Mouse (Mus musculus) ES-Bruce4 (cell line): ENCODE measurements around the gene Tor4a. TPM values are rescaled to one million over a fixed set of nuclear protein-coding genes. Genes with fewer than 3 reads are reported as not detected.

Experiments
- H3K27ac ChIP-seq: 2 replicates; pipeline ENCODE4 v1.5.1; 2012; ENCODE audit warnings: low read length, inconsistent platforms; ENCODE audit not compliant: insufficient read depth
- H3K27me3 ChIP-seq: 2 replicates; pipeline ENCODE4 v1.6.1; 2012; ENCODE audit warnings: mild to moderate bottlenecking, low read length, inconsistent platforms; ENCODE audit not compliant: control insufficient read depth, poor library complexity, insufficient read depth, severe bottlenecking
- H3K36me3 ChIP-seq: 2 replicates; pipeline ENCODE4 v1.6.1; 2012; ENCODE audit warnings: inconsistent platforms, mild to moderate bottlenecking, low read length, moderate library complexity; ENCODE audit not compliant: control insufficient read depth, poor library complexity, insufficient read depth, severe bottlenecking
- H3K4me1 ChIP-seq: one replicate; pipeline ENCODE4 v1.8.1; 2011; ENCODE audit warnings: low read length; ENCODE audit not compliant: control insufficient read depth, insufficient read depth
- H3K4me3 ChIP-seq: 2 replicates; pipeline ENCODE4 v1.5.1; 2011; ENCODE audit warnings: low read depth, mild to moderate bottlenecking, low read length
- H3K9ac ChIP-seq: 2 replicates; pipeline ENCODE4 v1.6.1; 2012; ENCODE audit warnings: low read depth, mild to moderate bottlenecking, inconsistent platforms; ENCODE audit not compliant: poor library complexity, severe bottlenecking
- H3K9me3 ChIP-seq: replicated peaks from 2 replicates; pipeline ENCODE4 v1.6.1; 2012; ENCODE audit warnings: mild to moderate bottlenecking, low read length, inconsistent platforms; ENCODE audit not compliant: control insufficient read depth, poor library complexity, insufficient read depth, severe bottlenecking
- CTCF ChIP-seq: IDR thresholded peaks from one replicate; pipeline ENCODE4 v1.8.1; 2011; ENCODE audit warnings: low read depth, low read length
- EP300 ChIP-seq: IDR thresholded peaks from 2 replicates; pipeline ENCODE4 v1.6.1; 2011; ENCODE audit warnings: low read depth, low read length; ENCODE audit not compliant: insufficient read depth
- POLR2A ChIP-seq: IDR thresholded peaks from one replicate; pipeline ENCODE4 v1.8.1; 2011; ENCODE audit warnings: low read length; ENCODE audit not compliant: insufficient read depth
- polyA plus RNA-seq: library from polyadenylated mRNA; stranded (reverse); fragments of >200 nt; gene quantifications from 2 replicates; pipeline ENCODE4 v1.2.4, GENCODE M21; 2011; ENCODE audit warnings: low read depth; ENCODE audit not compliant: missing spikeins, insufficient read depth, insufficient read length

The Tor4a gene
- polyA plus RNA-seq, 1 experiment = 4.5 TPM

- Histone ChIP-seq H3K4me1 (no peaks in the 10 kb centered on the region), H3K9ac (no peak overlapping the region)
Observed at GRCm38 (mm10) chr2:25193330-25193770, 3.3 kb downstream of the Tor4a start.

DNA sequence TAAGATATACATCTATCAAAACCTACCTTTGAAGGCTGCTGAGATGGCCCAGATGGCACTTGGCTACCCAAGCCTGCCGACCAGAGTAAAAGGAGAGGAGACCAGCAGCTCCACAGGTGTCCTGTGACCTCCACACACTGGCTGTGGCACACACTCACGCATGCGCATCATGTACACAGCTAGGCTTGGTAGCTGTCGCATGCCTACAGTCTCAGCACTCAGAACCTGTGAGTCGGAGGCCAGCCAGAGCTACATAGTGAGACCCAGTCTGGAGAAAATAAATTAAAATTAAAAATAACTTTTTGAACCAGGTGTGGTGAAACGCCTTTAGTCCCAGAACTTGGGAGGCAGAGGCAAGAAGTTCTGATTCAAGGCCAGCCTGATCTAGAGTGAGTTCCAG, 8.8 kb downstream of the Tor4a start:
- Histone ChIP-seq H3K4me3 (no peak overlapping the region), H3K27ac (no peak overlapping the region), H3K27me3 (no peaks in the 10 kb centered on the region), H3K9ac (no peak overlapping the region), H3K9me3 (no peaks in the 10 kb centered on the region), H3K4me1 (peaks cover 2% of the 10 kb centered on the region), H3K36me3 (no peaks in the 10 kb centered on the region)
- TF ChIP-seq POLR2A = no peak
- no peak for TF ChIP-seq CTCF
- TF ChIP-seq EP300 = no peak

More at GRCm38 (mm10) chr2:25193330-25193770, 3.3 kb downstream of the Tor4a start:
- 0 out of 2 replicates have a peak, but pooled peaks have one; percentile 60 for TF ChIP-seq EP300
- peak; percentile 97 for TF ChIP-seq CTCF
- no peak for TF ChIP-seq POLR2A
- Histone ChIP-seq H3K27ac (no peak overlapping the region), H3K36me3 (no peaks in the 10 kb centered on the region), H3K9me3 (no peaks in the 10 kb centered on the region), H3K4me3 (no peak overlapping the region), H3K27me3 (no peaks in the 10 kb centered on the region)

DNA sequence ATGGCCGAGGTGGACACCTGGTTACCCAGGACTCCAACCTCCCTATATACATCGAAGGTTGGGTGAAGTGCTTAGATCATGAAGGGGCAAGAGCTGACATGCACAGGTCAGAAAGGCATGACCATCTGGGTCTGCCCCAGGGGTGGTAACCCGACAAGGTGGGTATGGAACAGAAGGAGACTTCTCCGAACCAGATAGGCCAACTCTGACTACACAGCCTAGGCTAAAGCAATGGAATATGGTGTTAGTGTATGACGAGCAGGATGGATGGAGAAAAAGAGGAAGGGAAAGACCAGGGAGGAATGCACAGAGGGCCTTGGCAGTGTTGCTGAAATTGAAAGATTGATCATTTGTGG, 10.1 kb downstream of the Tor4a start:
- peaks cover 3% of the 10 kb centered on the region for H3K4me1 ChIP-seq
- H3K9ac ChIP-seq = no peak overlapping the region
- no peaks in the 10 kb centered on the region for H3K9me3 ChIP-seq
- H3K27ac ChIP-seq = no peak overlapping the region
- no peaks in the 10 kb centered on the region for H3K27me3 ChIP-seq
- H3K36me3 ChIP-seq = no peaks in the 10 kb centered on the region
- no peak for TF ChIP-seq POLR2A
- no peak for TF ChIP-seq CTCF
- TF ChIP-seq EP300 = no peak
- no peak overlapping the region for H3K4me3 ChIP-seq

GRCm38 (mm10) chr2:25185625-25186574, 10.8 kb downstream of the Tor4a start:
- Histone ChIP-seq H3K4me1 (peaks cover 3% of the 10 kb centered on the region), H3K36me3 (no peaks in the 10 kb centered on the region), H3K9ac (peak overlapping the region; percentile 45), H3K9me3 (no peaks in the 10 kb centered on the region), H3K27ac (peak overlapping the region; percentile 6; the same call in 1 of the 2 replicates), H3K27me3 (no peaks in the 10 kb centered on the region), H3K4me3 (peak overlapping the region; percentile 72)
- TF ChIP-seq CTCF (peak; percentile 83), EP300 (no peak; the same call in 1 of the 2 replicates)

DNA sequence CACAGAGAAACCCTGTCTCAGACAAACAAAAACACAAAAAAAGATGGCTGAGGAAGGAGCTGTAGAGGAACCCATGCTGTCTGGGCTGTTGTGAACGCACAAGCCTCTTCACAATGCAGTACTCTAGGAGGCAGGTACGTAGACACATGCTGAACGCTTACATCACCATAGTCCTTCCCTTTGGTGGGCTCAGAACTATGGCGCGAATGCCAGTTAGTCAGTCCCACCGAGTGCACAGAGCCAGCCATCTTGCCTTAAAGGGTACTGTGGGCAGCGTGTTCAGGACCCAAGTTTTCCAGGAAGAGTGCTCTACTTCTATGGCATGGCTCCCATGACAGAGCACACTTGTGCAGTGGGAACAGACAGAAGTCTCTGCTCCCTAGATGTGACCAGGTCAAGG, 12.2 kb downstream of the Tor4a start:
- Histone ChIP-seq H3K4me1 (peaks cover 3% of the 10 kb centered on the region), H3K4me3 (no peak overlapping the region), H3K27ac (no peak overlapping the region), H3K36me3 (no peaks in the 10 kb centered on the region), H3K9me3 (no peaks in the 10 kb centered on the region), H3K9ac (no peak overlapping the region), H3K27me3 (no peaks in the 10 kb centered on the region)
- no peak for TF ChIP-seq CTCF
- no peak for TF ChIP-seq POLR2A
- TF ChIP-seq EP300 = no peak

DNA sequence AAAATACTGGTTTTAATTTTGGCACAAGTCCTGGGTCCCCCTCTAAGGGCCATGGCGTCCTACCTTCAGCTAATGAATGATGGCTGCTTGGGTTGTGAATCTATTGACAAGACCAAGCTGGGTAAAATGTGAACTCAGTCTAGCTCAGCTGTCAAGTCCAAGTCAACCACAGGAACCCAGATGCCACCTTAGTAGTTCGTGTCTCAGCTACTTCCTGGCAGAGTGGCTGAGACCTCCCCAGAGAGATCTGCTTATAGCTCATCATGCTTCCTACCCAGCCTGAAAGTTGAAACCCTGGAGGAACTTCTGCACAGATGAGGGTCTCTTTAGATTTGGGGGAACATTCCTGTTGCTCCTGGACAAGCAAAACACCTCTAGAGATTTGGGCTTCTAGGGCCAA, 13.3 kb downstream of the Tor4a start:
- H3K36me3 ChIP-seq = no peaks in the 10 kb centered on the region
- H3K27me3 ChIP-seq = no peaks in the 10 kb centered on the region
- peaks cover 3% of the 10 kb centered on the region for H3K4me1 ChIP-seq
- H3K27ac ChIP-seq = no peak overlapping the region
- TF ChIP-seq CTCF (no peak), EP300 (no peak), POLR2A (no peak)
- no peak overlapping the region for H3K4me3 ChIP-seq
- H3K9me3 ChIP-seq = no peaks in the 10 kb centered on the region
- H3K9ac ChIP-seq = no peak overlapping the region
